Mouse (Mus musculus): ENCODE measurements around the gene Vmn2r101. TPM values are rescaled to one million over a fixed set of nuclear protein-coding genes. Genes with fewer than 3 reads are reported as not detected.

The Vmn2r101 gene
- polyA plus RNA-seq (2014; fragmentation: Illumina TruSeq; extraction: RNeasy Lipid Tissue Mini Kit (QIAGEN cat#74804); ENCODE audit: low read depth, low replicate concordance) = not detected

GRCm38 (mm10) chr17:19576927-19577326 is at the start of gene Vmn2r101:
Gene Vmn2r101, plus strand, starts transcription at chr17:19577227.

GRCm38 (mm10) chr17:19660028-19660427 is 83.0 kb downstream of the Vmn2r101 start, which contains the start of gene Vmn2r102:
Gene Vmn2r102, plus strand, starts transcription at chr17:19660328.

Other genes starting within 250 kb of the Vmn2r101 start
- gene Vmn2r99, start 215.3 kb upstream of the Vmn2r101 start, polyA plus RNA-seq (2014; fragmentation: Illumina TruSeq; extraction: RNeasy Lipid Tissue Mini Kit (QIAGEN cat#74804); ENCODE audit: low read depth, low replicate concordance) = not detected
- not detected for gene Vmn2r100, start 72.5 kb upstream of the Vmn2r101 start, polyA plus RNA-seq (2014; fragmentation: Illumina TruSeq; extraction: RNeasy Lipid Tissue Mini Kit (QIAGEN cat#74804); ENCODE audit: low read depth, low replicate concordance)
- not detected for gene Vmn2r102, start 83.1 kb downstream of the Vmn2r101 start, polyA plus RNA-seq (2014; fragmentation: Illumina TruSeq; extraction: RNeasy Lipid Tissue Mini Kit (QIAGEN cat#74804); ENCODE audit: low read depth, low replicate concordance)
- gene Vmn2r103, start 196.1 kb downstream of the Vmn2r101 start, polyA plus RNA-seq (2014; fragmentation: Illumina TruSeq; extraction: RNeasy Lipid Tissue Mini Kit (QIAGEN cat#74804); ENCODE audit: low read depth, low replicate concordance) = not detected